Mouse (Mus musculus) liver, adult 2 months (tissue): ENCODE data around the gene Adamts20. TPM values are rescaled to one million over a fixed set of nuclear protein-coding genes. Genes with fewer than 3 reads are reported as not detected.

Experiments
- DNase-seq: peaks from one replicate; pipeline ENCODE4 v3.0.0-alpha.2; 2011; ENCODE audit warnings: low read depth, low spot score; ENCODE audit errors: extremely low read depth
- H3K27ac ChIP-seq: fragments of 200-500 bp; replicated peaks from 2 replicates; pipeline ENCODE4 v1.5.1; 2012; ENCODE audit warnings: low read depth, mild to moderate bottlenecking, control low read depth, inconsistent platforms, low read length; ENCODE audit not compliant: insufficient read depth
- H3K27me3 ChIP-seq: fragments of 200-500 bp; 2 replicates; pipeline ENCODE4 v1.6.1; 2012; ENCODE audit warnings: mild to moderate bottlenecking, moderate library complexity, low read length, inconsistent platforms; ENCODE audit not compliant: control insufficient read depth, insufficient read depth
- H3K36me3 ChIP-seq: fragments of 200-500 bp; 2 replicates; pipeline ENCODE4 v1.6.1; 2012; ENCODE audit warnings: low read length, inconsistent platforms; ENCODE audit not compliant: control insufficient read depth, insufficient read depth
- H3K4me1 ChIP-seq: fragments of 200-500 bp; 2 replicates; pipeline ENCODE4 v1.6.1; 2011; ENCODE audit warnings: low read length; ENCODE audit not compliant: control insufficient read depth, insufficient read depth
- H3K4me3 ChIP-seq: fragments of 200-500 bp; 2 replicates; pipeline ENCODE4 v1.5.1; 2011; ENCODE audit warnings: low read depth, mild to moderate bottlenecking, control low read depth, low read length, moderate library complexity; ENCODE audit not compliant: insufficient read depth
- H3K79me2 ChIP-seq: fragments of 200-500 bp; 2 replicates; pipeline ENCODE4 v1.6.1; 2012; ENCODE audit warnings: inconsistent platforms, mild to moderate bottlenecking, low read length, moderate library complexity; ENCODE audit not compliant: control insufficient read depth, insufficient read depth
- H3K9ac ChIP-seq: fragments of 200-500 bp; 2 replicates; pipeline ENCODE4 v1.6.1; 2012; ENCODE audit warnings: low read depth, mild to moderate bottlenecking, control low read depth, inconsistent platforms, low read length
- CTCF ChIP-seq: fragments of 200-500 bp; IDR thresholded peaks from 2 replicates; pipeline ENCODE4 v1.5.1; 2011; ENCODE audit warnings: low read depth, low read length, control low read depth
- POLR2A ChIP-seq: fragments of 200-500 bp; IDR thresholded peaks from 2 replicates; pipeline ENCODE4 v1.6.1; 2011; ENCODE audit warnings: low read length, control low read depth; ENCODE audit not compliant: insufficient read depth; ENCODE audit errors: extremely low read depth
- WGBS: fragments of 180-500 bp; shearing (Covaris S2); methylation state at CpG from one replicate; pipeline ENCODE4 v1.1.7; 2018; 5-methylcytosine and 5-hydroxymethylcytosine counted together
- polyA plus RNA-seq: library from polyadenylated mRNA; depleted of rRNA; stranded (reverse); fragments of >200 nt; gene quantifications from 2 replicates; pipeline ENCODE4 v1.2.3, GENCODE M21; 2012
- total RNA-seq: library from RNA; depleted of rRNA; stranded (reverse); fragments of >200 nt; gene quantifications from 2 replicates; pipeline ENCODE4 v1.2.3, GENCODE M21; 2014

Adamts20 gene
- total and polyA plus RNA-seq, 2 experiments: not detected

DNA sequence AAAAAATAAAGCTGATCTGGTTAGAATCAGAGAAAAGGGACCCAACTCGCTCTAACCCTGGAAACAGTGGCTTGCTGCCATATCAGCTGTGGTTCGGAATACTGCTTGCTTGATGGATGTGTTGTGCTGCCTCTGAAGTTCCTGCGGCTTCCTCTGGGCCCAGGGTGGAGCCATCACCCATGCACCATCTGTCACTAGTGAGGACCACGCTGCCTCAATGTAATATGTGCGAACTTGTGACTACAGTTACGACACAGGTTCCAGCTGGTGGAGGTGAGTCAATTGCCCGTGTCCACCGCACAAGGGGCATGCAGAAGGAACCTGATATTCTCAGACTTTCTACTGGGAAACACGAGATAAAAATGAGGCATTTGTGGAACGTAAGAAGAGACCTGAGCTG, 202.0 kb downstream of the Adamts20 start:
- 68% methylated on average over 10 of the region's 10 CpGs for WGBS
- H3K36me3 ChIP-seq: no peaks in the 10 kb centered on the region
- H3K27me3 ChIP-seq: no peaks in the 10 kb centered on the region
- H3K9ac ChIP-seq: no peak overlapping the region
- no peak overlapping the region for H3K4me3 ChIP-seq
- no peak for TF ChIP-seq CTCF
- TF ChIP-seq POLR2A: no peak
- H3K79me2 ChIP-seq: no peaks in the 10 kb centered on the region
- H3K4me1 ChIP-seq: no peaks in the 10 kb centered on the region
- H3K27ac ChIP-seq: no peak overlapping the region
- DNase-seq: no peak

DNA sequence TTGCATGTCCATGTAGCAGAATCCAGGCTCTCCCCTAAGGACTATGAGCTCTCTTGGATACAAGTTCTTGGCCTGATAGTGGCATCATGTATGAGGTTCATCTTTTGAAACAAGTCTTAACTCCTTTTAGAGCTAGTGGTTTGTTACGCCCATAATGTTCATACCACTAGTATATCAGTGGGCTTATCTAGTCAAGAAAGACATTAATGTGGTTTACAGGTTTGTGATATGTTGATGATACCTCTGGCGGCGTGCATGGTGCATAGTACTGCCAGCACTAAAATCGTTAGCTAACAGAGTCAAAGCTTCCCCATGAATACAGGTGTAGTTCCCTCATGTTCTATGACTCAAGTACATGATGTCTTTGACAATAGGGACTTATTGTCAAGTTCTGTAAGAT, 205.7 kb downstream of the Adamts20 start:
- DNase-seq: no peak
- H3K27ac ChIP-seq: no peak overlapping the region
- TF ChIP-seq CTCF (no peak), POLR2A (no peak)
- no peak overlapping the region for H3K9ac ChIP-seq
- no peaks in the 10 kb centered on the region for H3K79me2 ChIP-seq
- WGBS: 86% methylated on average over 4 of the region's 4 CpGs
- H3K4me1 ChIP-seq: no peaks in the 10 kb centered on the region
- no peaks in the 10 kb centered on the region for H3K36me3 ChIP-seq
- 0 out of 2 replicates have a peak, but pooled peaks cover 2% of the 10 kb centered on the region for H3K27me3 ChIP-seq
- no peak overlapping the region for H3K4me3 ChIP-seq

DNA sequence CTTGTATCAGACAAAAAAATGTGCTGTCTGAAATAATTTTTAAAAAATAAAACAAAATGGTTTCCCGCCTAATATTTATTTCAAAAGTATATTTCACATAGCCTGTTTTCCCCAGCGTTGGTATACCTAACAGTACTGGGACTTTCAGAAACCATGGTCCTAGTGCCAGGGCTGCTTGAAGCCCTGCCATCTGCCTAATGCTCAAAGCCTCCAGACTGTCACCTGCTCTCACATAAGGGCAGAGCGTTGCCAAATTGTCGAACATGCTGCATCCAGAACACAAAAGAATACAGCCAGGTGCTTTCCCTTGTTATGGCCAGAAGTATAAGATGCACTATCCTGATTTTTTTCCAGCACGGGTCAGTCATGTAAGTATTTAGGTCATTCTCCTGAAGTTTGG, 209.7 kb downstream of the Adamts20 start:
- no peak overlapping the region for H3K4me3 ChIP-seq
- H3K27me3 ChIP-seq: 0 out of 2 replicates have a peak, but pooled peaks cover 2% of the 10 kb centered on the region
- WGBS: 89% methylated on average over 5 of the region's 5 CpGs
- no peak overlapping the region for H3K27ac ChIP-seq
- no peak for TF ChIP-seq CTCF
- H3K4me1 ChIP-seq: no peaks in the 10 kb centered on the region
- H3K79me2 ChIP-seq: no peaks in the 10 kb centered on the region
- H3K9ac ChIP-seq: no peak overlapping the region
- H3K36me3 ChIP-seq: no peaks in the 10 kb centered on the region
- DNase-seq: no peak

DNA sequence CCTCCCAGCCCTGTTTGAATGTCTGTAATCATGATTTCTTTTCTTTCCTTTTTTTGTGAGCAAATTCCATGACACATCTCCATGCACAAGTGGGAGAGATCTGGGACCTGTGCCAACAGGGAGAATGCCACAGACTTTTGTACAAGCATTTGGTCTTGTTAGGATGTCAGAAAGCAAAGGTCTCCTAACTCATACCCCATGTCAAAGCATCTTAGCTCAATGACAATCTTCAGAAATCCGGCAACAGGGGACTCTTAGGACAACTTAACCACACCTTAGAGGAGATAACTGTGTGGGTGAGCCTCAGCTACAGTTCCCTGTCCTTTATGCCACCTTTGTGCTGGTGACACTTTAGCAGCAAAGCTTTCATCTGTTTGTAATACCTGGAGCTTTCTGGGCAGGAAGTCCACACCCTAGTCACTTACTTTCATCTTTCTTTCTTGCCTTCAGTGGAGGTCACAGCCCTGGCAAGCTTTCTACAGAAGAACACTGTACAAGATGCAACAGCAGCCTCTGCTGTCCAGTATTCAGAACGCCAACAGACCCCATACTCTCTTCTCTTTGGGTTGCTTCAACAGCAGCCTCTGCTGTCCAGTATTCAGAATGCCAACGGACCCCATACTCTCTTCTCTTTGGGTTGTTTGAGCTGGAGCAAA, 210.2 kb downstream of the Adamts20 start:
- Histone ChIP-seq H3K27me3 (0 out of 2 replicates have a peak, but pooled peaks cover 2% of the 10 kb centered on the region), H3K4me3 (no peak overlapping the region), H3K27ac (no peak overlapping the region), H3K9ac (no peak overlapping the region), H3K36me3 (no peaks in the 10 kb centered on the region), H3K79me2 (no peaks in the 10 kb centered on the region), H3K4me1 (no peaks in the 10 kb centered on the region)
- no peak for TF ChIP-seq POLR2A
- no peak for TF ChIP-seq CTCF
- WGBS: 76% methylated on average over 3 of the region's 3 CpGs
- DNase-seq: no peak

- Histone ChIP-seq H3K9ac (no peak overlapping the region), H3K4me1 (no peaks in the 10 kb centered on the region), H3K27me3 (0 out of 2 replicates have a peak, but pooled peaks cover 2% of the 10 kb centered on the region), H3K79me2 (no peaks in the 10 kb centered on the region), H3K4me3 (no peak overlapping the region), H3K36me3 (no peaks in the 10 kb centered on the region), H3K27ac (peak overlapping the region; percentile 61)
- DNase-seq: peak; percentile 26
- TF ChIP-seq POLR2A (no peak), CTCF (no peak)
- 81% methylated on average over 14 of the region's 14 CpGs for WGBS
Measured at GRCm38 (mm10) chr15:94254091-94254860, 210.9 kb downstream of the Adamts20 start.
